Mouse (Mus musculus): Measurements from ENCODE around the gene Rpl38.
"Not testable (repeated sequence)": the region's sequence is repeated elsewhere in the genome, so short reads cannot be mapped to it uniquely, and the experiment has no call there.

Rpl38 gene

GRCm38 (mm10) chr11:114656994-114657644 is 11.2 kb upstream of the Rpl38 start:
- DNase-seq (ENCODE audit: low spot score in 2 of 2), result no peak

DNA sequence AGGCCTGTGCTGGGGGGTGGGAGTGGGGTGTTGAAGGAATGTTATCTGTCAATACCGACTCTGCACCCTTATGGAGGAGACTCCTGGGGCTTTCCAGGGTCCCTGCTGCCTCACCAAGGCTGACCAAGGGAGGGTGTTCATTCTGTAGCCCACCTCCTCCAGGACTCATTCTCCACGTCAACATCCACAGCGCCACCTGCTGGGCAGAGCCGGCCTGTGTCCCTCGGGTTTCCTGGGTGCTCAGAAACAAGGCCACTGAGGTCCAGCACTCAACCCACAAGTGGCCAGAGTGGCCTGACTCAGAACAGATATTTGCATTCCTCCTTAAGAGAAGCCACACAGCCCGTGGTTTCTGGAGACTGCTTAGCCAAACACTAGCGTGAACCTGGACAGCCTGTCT is 10.6 kb upstream of the Rpl38 start:
- DNase-seq (ENCODE audit: low spot score in 2 of 2), result peak in 1 of 2 experiments; percentile 61

GRCm38 (mm10) chr11:114662161-114662560 is 6.2 kb upstream of the Rpl38 start:
- no peak for DNase-seq (ENCODE audit: low spot score in 2 of 2)

DNA sequence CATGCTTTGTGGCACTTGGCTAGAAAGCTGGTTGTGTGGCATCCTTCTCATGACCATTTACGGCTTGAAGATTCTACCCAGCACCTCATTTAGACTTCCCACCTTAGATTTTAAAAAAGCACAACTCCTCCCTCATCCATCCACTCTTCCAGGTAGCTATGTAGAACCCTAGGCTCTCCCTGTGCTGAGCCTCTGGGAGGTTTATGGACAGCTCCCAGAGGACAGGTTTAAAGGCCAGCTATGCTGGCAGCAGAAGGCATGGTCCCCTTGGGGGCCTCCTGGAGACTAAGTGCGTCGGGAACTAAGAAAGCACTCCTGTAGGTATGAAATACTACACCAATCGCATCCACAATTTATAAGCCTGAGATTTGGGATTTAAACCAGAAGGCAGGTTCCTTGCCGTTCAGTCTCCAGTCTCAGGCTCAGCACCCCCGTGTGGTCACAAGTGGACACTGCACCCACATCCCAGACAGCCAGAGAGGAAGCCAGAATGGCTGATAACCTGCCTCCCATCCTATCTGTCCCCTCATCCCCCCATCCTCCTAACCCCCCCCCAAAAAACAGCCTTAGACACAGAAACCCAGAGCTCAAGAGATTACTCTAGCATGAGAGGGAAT is 5.5 kb upstream of the Rpl38 start:
- DNase-seq (ENCODE audit: low spot score in 2 of 2), result peak in 1 of 2 experiments; percentile 74

DNA sequence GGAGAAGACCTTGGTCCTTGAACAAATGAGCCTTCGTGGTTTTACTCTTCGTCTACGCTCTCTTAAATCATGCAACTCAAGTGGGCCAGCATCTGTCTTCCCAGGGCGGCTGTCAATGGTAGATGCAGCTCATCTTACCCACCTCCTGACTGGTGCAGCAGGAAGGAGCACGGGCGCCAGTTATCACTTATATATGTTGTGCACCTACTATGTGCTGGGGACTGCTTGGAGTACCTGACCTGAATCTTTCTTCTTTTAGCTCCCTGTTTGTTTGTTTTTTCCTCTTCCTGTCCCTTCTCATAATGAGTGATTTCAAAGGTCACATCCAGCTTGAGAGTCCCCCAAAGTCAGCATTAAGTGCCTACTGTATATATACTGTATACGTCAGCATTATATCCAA is 4.2 kb upstream of the Rpl38 start:
- no peak for DNase-seq (ENCODE audit: low spot score in 2 of 2)

DNA sequence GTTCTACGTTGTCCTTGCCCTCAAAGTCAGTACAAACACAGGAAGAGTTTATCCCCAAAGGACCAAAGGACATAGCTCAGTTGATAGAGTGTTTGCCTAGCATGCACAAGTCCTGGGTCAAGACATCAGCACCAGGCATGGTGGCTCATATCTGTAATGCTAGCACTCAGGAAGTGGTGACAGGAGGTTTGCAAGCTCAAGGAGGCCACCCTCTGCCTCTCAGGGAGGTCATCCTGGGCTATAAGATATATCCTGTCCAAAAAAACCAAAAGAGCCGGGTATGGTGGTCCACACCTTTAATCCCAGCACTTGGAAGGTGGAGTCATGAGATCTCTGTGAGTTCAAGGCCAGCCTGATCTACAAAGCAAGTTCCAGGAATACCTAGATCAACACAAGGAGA is 2.9 kb upstream of the Rpl38 start:
- DNase-seq (ENCODE audit: low spot score in 2 of 2), result no peak

- DNase-seq (ENCODE audit: low spot score in 2 of 2), result no peak
Observed at GRCm38 (mm10) chr11:114666786-114667185, 1.5 kb upstream of the Rpl38 start.

GRCm38 (mm10) chr11:114667236-114667931 is 940 bp upstream of the Rpl38 start:
- no peak for DNase-seq (ENCODE audit: low spot score in 2 of 2)

DNA sequence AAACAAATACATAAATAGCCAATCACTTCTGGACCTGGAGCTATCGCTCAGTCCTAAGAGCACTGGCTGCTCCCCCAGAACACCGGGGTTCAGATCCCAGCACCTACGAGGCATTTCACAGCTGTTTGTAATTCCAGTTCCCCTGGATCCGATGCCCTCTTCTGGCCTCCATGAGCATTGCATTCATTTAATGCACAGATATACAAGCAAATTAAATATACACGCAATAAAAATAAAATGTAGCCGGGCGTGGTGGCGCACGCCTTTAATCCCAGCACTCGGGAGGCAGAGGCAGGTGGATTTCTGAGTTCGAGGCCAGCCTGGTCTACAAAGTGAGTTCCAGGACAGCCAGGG is 415 bp upstream of the Rpl38 start:
- DNase-seq (ENCODE audit: low spot score in 2 of 2), result peak in 1 of 2 experiments; percentile 43

GRCm38 (mm10) chr11:114668741-114669623 is 658 bp downstream of the Rpl38 start:
- peak in 1 of 2 experiments; percentile 80 for DNase-seq (ENCODE audit: low spot score in 2 of 2)

DNA sequence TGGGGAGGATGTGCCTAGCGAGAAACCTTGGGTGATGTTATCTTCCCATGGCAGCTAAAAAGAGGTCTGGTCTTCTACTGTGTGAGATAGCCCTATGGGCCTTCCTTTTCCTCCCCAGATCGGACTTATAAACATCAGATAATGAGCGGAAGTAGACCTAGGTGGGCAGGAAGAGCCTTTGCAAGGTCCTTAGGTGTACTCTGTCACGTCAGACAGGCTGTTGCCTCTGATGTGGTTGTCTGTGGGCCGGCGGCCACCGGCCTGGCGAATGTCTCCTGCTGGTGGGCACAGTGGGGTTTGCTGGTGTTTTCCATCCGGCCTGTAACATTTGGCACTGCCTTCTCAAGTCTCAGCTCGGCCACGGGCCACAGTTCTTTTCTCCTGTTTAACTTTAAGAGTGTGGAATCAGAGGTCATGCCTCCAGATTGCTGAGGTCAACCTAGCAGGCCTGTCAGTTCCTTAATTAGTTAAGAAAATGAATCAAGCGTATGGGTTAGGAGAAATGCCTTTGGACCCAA is 1.4 kb downstream of the Rpl38 start:
- DNase-seq (ENCODE audit: low spot score in 2 of 2), result no peak

DNA sequence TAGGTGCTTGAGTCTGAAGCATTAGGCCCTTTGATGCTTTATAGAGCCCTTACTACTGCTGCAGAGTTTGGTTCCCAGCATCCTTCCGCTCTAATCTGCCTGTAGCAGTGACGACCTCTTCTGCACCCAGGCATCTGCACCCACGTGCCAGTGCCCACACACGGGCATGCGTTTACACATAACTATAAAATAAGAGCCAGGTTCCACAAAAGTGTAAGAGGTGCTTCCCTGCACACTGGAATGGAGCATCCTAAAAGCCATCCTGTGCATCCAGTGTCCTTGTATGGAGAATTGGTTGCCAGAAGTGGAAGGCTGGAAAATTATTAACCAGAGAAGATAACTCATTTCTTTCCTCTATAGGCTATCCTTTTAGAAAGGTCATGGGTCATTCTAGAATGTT is 2.8 kb downstream of the Rpl38 start:
- DNase-seq (ENCODE audit: low spot score in 2 of 2), result no peak

DNA sequence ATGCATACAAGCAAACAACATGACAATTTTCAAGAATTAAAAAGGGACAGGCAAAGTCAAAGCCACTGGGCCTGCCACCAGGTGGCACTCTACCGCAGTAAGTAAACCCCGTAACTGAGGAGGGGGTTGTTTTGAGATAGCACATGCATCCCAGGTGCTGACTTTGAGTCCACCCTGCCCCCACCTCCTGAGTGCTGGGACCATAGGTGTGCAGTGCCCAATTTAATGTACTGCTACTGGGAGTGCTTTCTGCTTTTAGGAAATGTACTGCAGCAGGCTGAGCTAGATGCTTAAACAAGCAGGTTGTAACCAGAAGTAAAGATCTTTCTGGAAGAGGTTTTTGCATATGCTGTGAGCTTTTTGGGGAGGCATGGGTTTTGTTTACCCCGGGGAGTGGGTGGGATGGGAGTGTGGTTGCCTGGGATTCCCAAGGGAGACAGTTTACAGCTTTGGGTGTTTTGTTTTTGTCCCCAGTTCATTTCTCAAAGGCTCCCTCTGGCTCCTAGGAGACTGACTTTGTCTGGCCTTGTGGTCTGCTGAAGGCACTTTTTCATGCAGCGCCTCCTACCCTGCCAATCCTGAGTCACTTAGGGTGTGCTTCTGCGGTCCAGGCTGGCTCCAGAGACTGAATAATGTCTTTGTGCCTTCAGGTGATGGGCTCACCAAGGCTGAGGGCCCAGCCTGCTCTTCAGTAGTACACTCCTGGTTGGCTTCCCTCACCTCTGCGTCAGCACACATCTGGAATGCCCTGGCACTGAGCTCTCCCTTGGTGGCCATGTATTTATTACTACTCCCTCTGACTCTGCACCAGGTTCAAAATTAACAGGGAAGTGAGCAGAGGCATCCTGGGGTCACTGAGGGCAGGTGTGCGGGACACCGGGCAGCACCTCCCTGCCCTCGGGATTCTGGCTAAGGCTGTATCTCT is 4.7 kb downstream of the Rpl38 start:
- peak in 1 of 2 experiments; percentile 40 for DNase-seq (ENCODE audit: low spot score in 2 of 2)

DNA sequence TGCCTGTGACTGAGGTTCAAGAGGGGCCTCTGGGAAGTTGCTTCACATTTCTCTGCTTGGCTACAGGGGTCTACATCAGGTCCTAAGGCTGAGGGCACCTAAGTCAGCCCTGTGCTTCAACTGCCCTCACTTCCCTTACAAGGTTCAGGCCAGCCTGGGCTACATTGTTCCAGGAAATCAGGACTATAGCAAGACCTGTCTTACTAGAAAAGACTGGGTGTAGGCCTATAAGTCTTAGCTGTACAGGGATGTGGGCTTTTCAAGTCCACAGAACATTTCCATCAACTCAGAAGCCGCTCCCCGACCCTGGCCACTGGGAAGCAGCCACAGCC is 5.4 kb downstream of the Rpl38 start:
- no peak for DNase-seq (ENCODE audit: low spot score in 2 of 2)

GRCm38 (mm10) chr11:114674180-114674579 is 5.9 kb downstream of the Rpl38 start:
- DNase-seq (ENCODE audit: low spot score in 2 of 2), result no peak

GRCm38 (mm10) chr11:114674796-114675195 is 6.5 kb downstream of the Rpl38 start:
- DNase-seq (ENCODE audit: low spot score in 2 of 2), result not testable (repeated sequence)

DNA sequence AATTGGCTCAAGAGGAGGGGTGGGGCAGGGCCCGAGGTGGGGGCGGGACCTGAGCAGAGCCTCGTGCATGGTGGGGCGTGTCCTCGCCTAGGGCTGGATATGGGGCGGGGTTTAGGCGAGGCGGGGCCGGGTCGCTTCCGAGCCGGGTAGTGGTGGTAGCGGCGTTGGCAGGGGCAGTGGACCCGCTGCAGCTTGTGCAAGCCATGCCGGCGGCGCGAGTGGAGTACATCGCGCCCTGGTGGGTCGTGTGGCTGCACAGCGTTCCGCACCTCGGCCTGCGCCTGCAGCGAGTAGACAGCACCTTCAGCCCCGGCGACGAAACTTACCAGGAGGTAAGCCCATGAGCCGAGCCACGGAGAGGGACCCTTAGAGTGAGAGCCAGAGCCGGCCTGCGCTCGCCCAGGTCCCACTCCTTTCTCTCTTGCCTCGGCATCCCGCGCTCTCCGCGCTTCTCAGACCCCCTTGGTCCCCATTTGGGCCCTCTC is 7.1 kb downstream of the Rpl38 start, which contains the start of gene Ttyh2:
Gene Ttyh2 (plus strand): TSS at position 91 of the 485 bp plus-strand sequence.
- DNase-seq (ENCODE audit: low spot score in 2 of 2), result peak in 1 of 2 experiments; percentile 53

DNA sequence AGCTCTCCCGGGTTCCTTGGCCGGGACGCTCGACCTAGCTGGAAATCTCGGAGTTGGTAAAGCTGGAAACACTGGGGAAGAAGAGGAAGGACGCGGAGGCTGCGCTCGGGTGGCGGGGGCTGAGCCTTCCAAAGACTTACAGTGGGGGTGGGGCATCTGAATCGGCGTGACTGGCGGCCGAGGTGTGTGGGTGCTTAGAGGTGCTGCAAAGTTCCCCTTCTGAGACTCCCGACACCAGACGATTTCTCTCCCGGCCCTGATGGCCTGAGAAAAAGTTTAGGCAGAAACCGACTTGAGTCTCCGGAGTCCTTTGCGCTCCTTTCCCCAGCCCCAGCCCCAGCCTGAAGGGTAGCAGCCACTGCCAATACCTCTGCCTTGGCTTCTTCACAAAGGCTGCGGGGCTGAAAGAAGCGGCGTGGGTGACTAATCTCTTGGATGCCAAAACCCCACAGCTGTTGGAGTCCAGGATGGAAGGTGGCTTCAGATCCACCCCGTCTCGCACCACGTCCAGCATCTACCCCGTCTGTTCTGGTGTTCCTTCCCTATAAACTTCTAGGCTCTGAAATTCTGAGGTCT is 7.6 kb downstream of the Rpl38 start:
- DNase-seq (ENCODE audit: low spot score in 2 of 2), result peak in 1 of 2 experiments; percentile 31

DNA sequence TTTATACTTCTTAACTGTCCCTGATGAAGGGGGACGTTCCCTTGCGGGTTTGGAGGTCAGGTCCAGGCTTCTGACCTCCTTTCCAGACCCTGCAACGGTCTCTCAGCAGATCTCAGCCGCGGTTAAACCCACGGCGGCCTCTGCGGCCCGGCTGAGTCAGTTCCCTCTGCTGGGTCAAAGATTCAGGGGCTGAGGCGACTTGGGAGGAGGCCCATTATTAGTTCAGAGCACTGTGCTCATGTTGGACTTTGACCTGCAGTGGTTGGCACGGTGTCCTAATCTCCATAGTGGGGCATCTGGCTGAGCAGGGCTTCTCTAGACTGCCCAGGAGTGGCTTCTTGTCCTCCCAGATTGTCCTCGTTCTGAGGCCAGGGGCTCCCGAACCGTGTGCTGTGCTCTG is 8.1 kb downstream of the Rpl38 start:
- DNase-seq (ENCODE audit: low spot score in 2 of 2), result no peak

DNA sequence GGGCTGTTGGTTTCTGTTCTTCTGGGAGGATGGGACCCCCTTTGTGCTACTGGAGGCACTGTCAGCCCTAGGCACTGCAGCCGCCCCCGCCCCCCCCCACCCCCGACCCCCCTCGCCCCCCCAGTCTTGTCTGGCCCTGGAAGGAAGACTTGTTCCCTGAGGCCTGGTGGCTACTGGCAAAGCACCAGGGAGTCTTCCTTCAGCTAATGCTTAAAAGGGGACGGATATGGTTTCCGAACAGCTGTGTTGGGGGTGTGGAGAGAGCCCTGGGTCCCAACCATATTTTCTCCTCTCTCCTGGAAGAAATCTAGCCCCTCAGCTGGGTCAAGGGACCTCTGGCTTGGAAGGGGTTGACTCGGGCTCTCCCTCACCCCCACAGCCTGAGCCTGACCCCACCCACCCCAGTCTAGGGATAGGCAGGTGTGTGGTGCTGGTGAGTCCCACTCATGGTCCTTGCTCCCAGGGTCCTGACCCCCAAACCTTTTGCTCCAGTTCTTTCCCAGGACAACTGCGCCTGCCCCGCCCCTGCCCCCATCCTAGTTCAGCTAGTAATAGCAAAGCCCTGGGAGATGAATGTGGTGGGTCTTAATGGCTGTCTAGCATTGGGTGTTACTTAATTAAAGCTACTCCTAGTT is 8.7 kb downstream of the Rpl38 start:
- DNase-seq (ENCODE audit: low spot score in 2 of 2), result no peak

All from left cerebral cortex, adult 9 months (tissue).